Mouse (Mus musculus) limb, embryonic 13.5 days (tissue): ENCODE measurements around the gene D630039A03Rik. TPM values are rescaled to one million over a fixed set of nuclear protein-coding genes. Genes with fewer than 3 reads are reported as not detected.
A peak's percentile ranks its signal among the peaks of the same experiment; 100 is the strongest.

Source experiments
- ATAC-seq: fragments of 200-750 bp; cut with Nextera tagmentation; 2 replicates; pipeline ENCODE4 v1.8.0; 2017; ENCODE audit warnings: low read depth, moderate number of reproducible peaks, moderate TSS enrichment; ENCODE audit not compliant: low FRiP score
- H3K27ac ChIP-seq: fragments of 300-500 bp; sonication (generic); 2 replicates; pipeline ENCODE4 v1.5.1; 2015; ENCODE audit warnings: inconsistent platforms, mild to moderate bottlenecking, moderate library complexity
- H3K27me3 ChIP-seq: fragments of 300-500 bp; sonication (generic); 2 replicates; pipeline ENCODE4 v1.6.1; 2015; ENCODE audit warnings: mild to moderate bottlenecking, inconsistent platforms
- H3K36me3 ChIP-seq: fragments of 300-500 bp; sonication (generic); 2 replicates; pipeline ENCODE4 v1.6.1; 2015; ENCODE audit warnings: inconsistent platforms, mild to moderate bottlenecking, moderate library complexity
- H3K4me1 ChIP-seq: fragments of 300-500 bp; sonication (generic); 2 replicates; pipeline ENCODE4 v1.6.1; 2015; ENCODE audit warnings: inconsistent platforms
- H3K4me2 ChIP-seq: fragments of 300-500 bp; sonication (generic); replicated peaks from 2 replicates; pipeline ENCODE4 v1.6.1; 2015; ENCODE audit warnings: inconsistent platforms, mild to moderate bottlenecking, moderate library complexity
- H3K4me3 ChIP-seq: fragments of 300-500 bp; sonication (generic); 2 replicates; pipeline ENCODE4 v1.5.1; 2015; ENCODE audit warnings: moderate library complexity, mild to moderate bottlenecking, inconsistent platforms
- H3K9ac ChIP-seq: fragments of 300-500 bp; sonication (generic); 2 replicates; pipeline ENCODE4 v1.6.1; 2015; ENCODE audit warnings: mild to moderate bottlenecking, inconsistent platforms
- H3K9me3 ChIP-seq: fragments of 300-500 bp; sonication (generic); 2 replicates; pipeline ENCODE4 v1.6.1; 2016; ENCODE audit warnings: inconsistent platforms
- WGBS: fragments of 180-500 bp; shearing (Covaris S2); methylation state at CpG from one replicate; pipeline ENCODE4 v1.1.7; 2015; 5-methylcytosine and 5-hydroxymethylcytosine counted together
- polyA plus RNA-seq: library from polyadenylated mRNA; unstranded; fragments of >200 nt; fragmentation: Nextera tagmentation; extraction: Ambion mirVana; gene quantifications from 2 replicates; pipeline ENCODE4 v1.2.1, GENCODE M21; 2015

Gene D630039A03Rik
- polyA plus RNA-seq, 1 experiment from 2014 or later, result 0.34 TPM

GRCm38 (mm10) chr4:57883520-57884421 lies 32.3 kb downstream of the D630039A03Rik start:
- WGBS, result 75% methylated on average over 7 of the region's 7 CpGs
- Histone ChIP-seq H3K27me3 (no peaks in the 10 kb centered on the region), H3K9ac (no peak overlapping the region), H3K4me3 (no peak overlapping the region), H3K9me3 (no peaks in the 10 kb centered on the region), H3K27ac (no peak overlapping the region; the same call in 1 of the 2 replicates), H3K4me1 (peaks cover 24% of the 10 kb centered on the region), H3K36me3 (no peaks in the 10 kb centered on the region), H3K4me2 (no peak overlapping the region)
- no peak for ATAC-seq

GRCm38 (mm10) chr4:57879804-57880357 lies 36.2 kb downstream of the D630039A03Rik start:
- 14% methylated on average over 6 of the region's 6 CpGs for WGBS

GRCm38 (mm10) chr4:57879137-57879536 lies 37.0 kb downstream of the D630039A03Rik start:
- Histone ChIP-seq H3K4me1 (peaks cover 11% of the 10 kb centered on the region), H3K9me3 (no peaks in the 10 kb centered on the region), H3K36me3 (no peaks in the 10 kb centered on the region), H3K27me3 (no peaks in the 10 kb centered on the region), H3K27ac (no peak overlapping the region), H3K4me2 (no peak overlapping the region), H3K4me3 (no peak overlapping the region), H3K9ac (no peak overlapping the region)
- WGBS, result 88% methylated on average over 5 of the region's 5 CpGs
- no peak for ATAC-seq

More at GRCm38 (mm10) chr4:57879804-57880357, 36.2 kb downstream of the D630039A03Rik start:
- no peaks in the 10 kb centered on the region for H3K36me3 ChIP-seq
- no peak overlapping the region for H3K4me2 ChIP-seq
- no peak overlapping the region for H3K4me3 ChIP-seq
- no peak overlapping the region for H3K9ac ChIP-seq
- no peaks in the 10 kb centered on the region for H3K27me3 ChIP-seq
- no peak; the same call in 1 of the 2 replicates for ATAC-seq
- no peaks in the 10 kb centered on the region for H3K9me3 ChIP-seq
- H3K4me1 ChIP-seq, result peaks cover 15% of the 10 kb centered on the region
- no peak overlapping the region for H3K27ac ChIP-seq

GRCm38 (mm10) chr4:57867454-57867853 lies 48.6 kb downstream of the D630039A03Rik start:
- H3K9me3 ChIP-seq, result no peaks in the 10 kb centered on the region
- ATAC-seq, result no peak
- no peak overlapping the region for H3K4me3 ChIP-seq
- no peaks in the 10 kb centered on the region for H3K36me3 ChIP-seq
- H3K27me3 ChIP-seq, result no peaks in the 10 kb centered on the region
- peaks cover 21% of the 10 kb centered on the region for H3K4me1 ChIP-seq
- H3K9ac ChIP-seq, result no peak overlapping the region
- H3K27ac ChIP-seq, result no peak overlapping the region
- WGBS, result 58% methylated on average over 10 of the region's 10 CpGs
- H3K4me2 ChIP-seq, result no peak overlapping the region

- Histone ChIP-seq H3K27me3 (no peaks in the 10 kb centered on the region), H3K4me1 (peaks cover 25% of the 10 kb centered on the region), H3K27ac (no peak overlapping the region), H3K4me3 (no peak overlapping the region), H3K36me3 (no peaks in the 10 kb centered on the region), H3K9me3 (no peaks in the 10 kb centered on the region), H3K4me2 (no peak overlapping the region), H3K9ac (no peak overlapping the region)
- no peak for ATAC-seq
- 72% methylated on average over 9 of the region's 9 CpGs for WGBS
These were observed 49.1 kb downstream of the D630039A03Rik start for GRCm38 (mm10) chr4:57866990-57867389.

- ATAC-seq, result no peak
- H3K27ac ChIP-seq, result no peak overlapping the region
- no peak overlapping the region for H3K4me2 ChIP-seq
- H3K9me3 ChIP-seq, result no peaks in the 10 kb centered on the region
- peaks cover 33% of the 10 kb centered on the region for H3K4me1 ChIP-seq
- no peak overlapping the region for H3K9ac ChIP-seq
- 9% methylated on average over 2 of the region's 2 CpGs for WGBS
- no peaks in the 10 kb centered on the region for H3K36me3 ChIP-seq
- no peak overlapping the region for H3K4me3 ChIP-seq
- no peaks in the 10 kb centered on the region for H3K27me3 ChIP-seq
These were observed 50.0 kb downstream of the D630039A03Rik start for GRCm38 (mm10) chr4:57866088-57866487.

GRCm38 (mm10) chr4:57862269-57862986 lies 53.7 kb downstream of the D630039A03Rik start:
- 0 out of 2 replicates have a peak overlapping the region, but pooled peaks have one; percentile 7 for H3K4me2 ChIP-seq
- no peak overlapping the region for H3K9ac ChIP-seq
- WGBS, result 58% methylated on average over 9 of the region's 9 CpGs
- H3K27ac ChIP-seq, result no peak overlapping the region
- H3K36me3 ChIP-seq, result peaks cover 21% of the 10 kb centered on the region
- H3K9me3 ChIP-seq, result no peaks in the 10 kb centered on the region
- ATAC-seq, result no peak
- peaks cover 36% of the 10 kb centered on the region for H3K4me1 ChIP-seq
- H3K4me3 ChIP-seq, result no peak overlapping the region
- H3K27me3 ChIP-seq, result no peaks in the 10 kb centered on the region

- 46% methylated on average over 8 of the region's 8 CpGs for WGBS
- Histone ChIP-seq H3K4me3 (no peak overlapping the region), H3K36me3 (peaks cover 27% of the 10 kb centered on the region), H3K9me3 (no peaks in the 10 kb centered on the region), H3K4me2 (peak overlapping the region; percentile 7; the same call in 1 of the 2 replicates), H3K4me1 (peaks cover 33% of the 10 kb centered on the region), H3K27me3 (no peaks in the 10 kb centered on the region), H3K27ac (no peak overlapping the region), H3K9ac (no peak overlapping the region)
- no peak for ATAC-seq
These were observed 54.2 kb downstream of the D630039A03Rik start for GRCm38 (mm10) chr4:57861856-57862255.

GRCm38 (mm10) chr4:57861166-57861565 lies 54.9 kb downstream of the D630039A03Rik start:
- peaks cover 26% of the 10 kb centered on the region for H3K4me1 ChIP-seq
- ATAC-seq, result no peak
- H3K27ac ChIP-seq, result no peak overlapping the region
- WGBS, result 72% methylated on average over 6 of the region's 6 CpGs
- no peaks in the 10 kb centered on the region for H3K9me3 ChIP-seq
- peaks cover 34% of the 10 kb centered on the region for H3K36me3 ChIP-seq
- no peaks in the 10 kb centered on the region for H3K27me3 ChIP-seq
- H3K4me3 ChIP-seq, result no peak overlapping the region
- no peak overlapping the region for H3K4me2 ChIP-seq
- no peak overlapping the region for H3K9ac ChIP-seq

- H3K9ac ChIP-seq, result no peak overlapping the region
- no peak overlapping the region for H3K4me2 ChIP-seq
- no peak overlapping the region for H3K27ac ChIP-seq
- peaks cover 43% of the 10 kb centered on the region for H3K36me3 ChIP-seq
- no peaks in the 10 kb centered on the region for H3K9me3 ChIP-seq
- no peaks in the 10 kb centered on the region for H3K27me3 ChIP-seq
- no peak for ATAC-seq
- 78% methylated on average over 6 of the region's 6 CpGs for whole genome bisulfite sequencing
- peaks cover 19% of the 10 kb centered on the region for H3K4me1 ChIP-seq
- H3K4me3 ChIP-seq, result no peak overlapping the region
These were observed 55.9 kb downstream of the D630039A03Rik start for GRCm38 (mm10) chr4:57860204-57860611.
